Mouse (Mus musculus): Measurements from ENCODE around the gene Scgb1b19. TPM values are rescaled to one million over a fixed set of nuclear protein-coding genes. Genes with fewer than 3 reads are reported as not detected.
"Not testable (repeated sequence)": the region's sequence is repeated elsewhere in the genome, so short reads cannot be mapped to it uniquely, and the experiment has no call there.

Gene Scgb1b19
- not detected in 2 replicates for polyA plus RNA-seq (2014; fragmentation: Nextera tagmentation; extraction: Ambion mirVana)

- not testable (repeated sequence) for H3K4me1 ChIP-seq (ENCODE audit: control insufficient read depth, insufficient read depth, low read length); H3K4me2 ChIP-seq (ENCODE audit: low read depth, low read length); DNase-seq (ENCODE audit: low spot score); H3K4me3 ChIP-seq (ENCODE audit: low read depth, low read length); H3K36me3 ChIP-seq (replicated peaks; ENCODE audit: control insufficient read depth, insufficient read depth, low read depth, low read length); H3K27ac ChIP-seq (replicated peaks; ENCODE audit: low read depth, low read length); H3K27me3 ChIP-seq (ENCODE audit: control insufficient read depth, insufficient read depth, low read length); H3K9me3 ChIP-seq (replicated peaks; ENCODE audit: control insufficient read depth, low read length); H3K9ac ChIP-seq (replicated peaks; ENCODE audit: low read length); ATAC-seq (replicated peaks; ENCODE audit: insufficient number of reproducible peaks, low FRiP score, low TSS enrichment, low read depth)
- WGBS = 93% methylated on average over 2 of the region's 3 CpGs
These were observed at the start of gene Scgb1b19 for GRCm38 (mm10) chr7:33286991-33287390. Gene Scgb1b19, plus strand, starts transcription at chr7:33287291.

GRCm38 (mm10) chr7:33280238-33280637 lies 6.9 kb upstream of the Scgb1b19 start, which contains the start of gene Scgb2b19:
Gene Scgb2b19, minus strand, starts transcription at chr7:33280338.
- not testable (repeated sequence) for H3K27me3 ChIP-seq (ENCODE audit: control insufficient read depth, insufficient read depth, low read length); ATAC-seq (replicated peaks; ENCODE audit: insufficient number of reproducible peaks, low FRiP score, low TSS enrichment, low read depth); H3K9ac ChIP-seq (replicated peaks; ENCODE audit: low read length); H3K4me2 ChIP-seq (ENCODE audit: low read depth, low read length); H3K9me3 ChIP-seq (replicated peaks; ENCODE audit: control insufficient read depth, low read length); H3K27ac ChIP-seq (replicated peaks; ENCODE audit: low read depth, low read length); DNase-seq (ENCODE audit: low spot score); H3K36me3 ChIP-seq (replicated peaks; ENCODE audit: control insufficient read depth, insufficient read depth, low read depth, low read length); H3K4me1 ChIP-seq (ENCODE audit: control insufficient read depth, insufficient read depth, low read length); H3K4me3 ChIP-seq (ENCODE audit: low read depth, low read length)

Other genes with a start within 250 kb of the Scgb1b19 start
- not detected in 2 replicates for gene Scgb2b17, start 230.7 kb upstream of the Scgb1b19 start, polyA plus RNA-seq (2014; fragmentation: Nextera tagmentation; extraction: Ambion mirVana)
- gene Scgb1b17, start 223.8 kb upstream of the Scgb1b19 start, polyA plus RNA-seq (2014; fragmentation: Nextera tagmentation; extraction: Ambion mirVana) = not detected in 2 replicates
- gene Scgb2b18, start 113.4 kb upstream of the Scgb1b19 start, polyA plus RNA-seq (2014; fragmentation: Nextera tagmentation; extraction: Ambion mirVana) = not detected in 2 replicates
- not detected in 2 replicates for gene Scgb1b18, start 101.7 kb upstream of the Scgb1b19 start, polyA plus RNA-seq (2014; fragmentation: Nextera tagmentation; extraction: Ambion mirVana)
- gene Scgb2b19, start 7.0 kb upstream of the Scgb1b19 start, polyA plus RNA-seq (2014; fragmentation: Nextera tagmentation; extraction: Ambion mirVana) = not detected in 2 replicates
- not detected in 2 replicates for gene Scgb2b20, start 79.0 kb downstream of the Scgb1b19 start, polyA plus RNA-seq (2014; fragmentation: Nextera tagmentation; extraction: Ambion mirVana)
- gene Scgb1b20, start 85.9 kb downstream of the Scgb1b19 start, polyA plus RNA-seq (2014; fragmentation: Nextera tagmentation; extraction: Ambion mirVana) = not detected in 2 replicates
- gene Scgb2b21, start 233.2 kb downstream of the Scgb1b19 start, polyA plus RNA-seq (2014; fragmentation: Nextera tagmentation; extraction: Ambion mirVana) = not detected in 2 replicates

All from embryonic facial prominence, embryonic 11.5 days (tissue).